Mouse (Mus musculus) ES-E14 (cell line): ENCODE measurements around the gene Tcl1b4.

Experiments
- CHD2 ChIP-seq: IDR thresholded peaks from 2 replicates; pipeline ENCODE4 v1.6.1; 2014; ENCODE audit warnings: mild to moderate bottlenecking, low read depth, low read length, inconsistent platforms
- HCFC1 ChIP-seq: IDR thresholded peaks from 2 replicates; pipeline ENCODE4 v1.6.1; 2012; ENCODE audit warnings: low read length, inconsistent platforms, borderline replicate concordance; ENCODE audit not compliant: insufficient read depth
- MAFK ChIP-seq: IDR thresholded peaks from 2 replicates; pipeline ENCODE4 v1.6.1; 2014; ENCODE audit warnings: mild to moderate bottlenecking, low read depth, low read length, inconsistent platforms; ENCODE audit not compliant: insufficient read depth
- ZC3H11A ChIP-seq: IDR thresholded peaks from 2 replicates; pipeline ENCODE4 v1.6.1; 2012; ENCODE audit warnings: low read depth, mild to moderate bottlenecking, inconsistent platforms, low read length, borderline replicate concordance
- ZNF384 ChIP-seq: IDR thresholded peaks from 2 replicates; pipeline ENCODE4 v1.6.1; 2012; ENCODE audit warnings: low read depth, low read length, inconsistent platforms

GRCm38 (mm10) chr12:105159390-105159789 is 42.4 kb upstream of the Tcl1b4 start, which contains the start of gene Tcl1b1:
- TF ChIP-seq CHD2 = no peak
- TF ChIP-seq ZNF384 = no peak
- TF ChIP-seq ZC3H11A = no peak
- TF ChIP-seq MAFK = no peak
- TF ChIP-seq HCFC1 = no peak
